Mouse (Mus musculus): ENCODE results near the gene Grip2.

The Grip2 gene

DNA sequence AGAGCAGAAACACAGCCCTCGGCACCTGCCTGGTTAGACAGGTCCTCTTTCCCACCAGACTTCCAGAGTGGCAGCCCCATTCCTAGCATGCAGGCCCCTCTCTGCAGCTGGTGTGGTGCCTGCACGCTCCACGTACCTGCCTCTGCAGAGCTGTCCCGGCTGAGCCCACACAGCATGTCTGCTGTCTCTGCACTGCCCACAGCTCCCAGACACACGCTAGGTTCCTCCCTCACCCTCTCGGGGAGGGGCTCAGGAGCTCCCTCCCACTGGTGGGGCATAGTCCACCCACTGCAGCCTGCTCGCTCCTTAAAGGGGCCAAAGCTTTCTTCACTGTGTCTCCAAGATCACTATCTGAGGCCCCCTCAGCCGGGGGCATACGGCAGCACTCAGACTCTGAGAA is 31.0 kb downstream of the Grip2 start:
- DNase-seq (ENCODE audit: low read depth) = no peak

DNA sequence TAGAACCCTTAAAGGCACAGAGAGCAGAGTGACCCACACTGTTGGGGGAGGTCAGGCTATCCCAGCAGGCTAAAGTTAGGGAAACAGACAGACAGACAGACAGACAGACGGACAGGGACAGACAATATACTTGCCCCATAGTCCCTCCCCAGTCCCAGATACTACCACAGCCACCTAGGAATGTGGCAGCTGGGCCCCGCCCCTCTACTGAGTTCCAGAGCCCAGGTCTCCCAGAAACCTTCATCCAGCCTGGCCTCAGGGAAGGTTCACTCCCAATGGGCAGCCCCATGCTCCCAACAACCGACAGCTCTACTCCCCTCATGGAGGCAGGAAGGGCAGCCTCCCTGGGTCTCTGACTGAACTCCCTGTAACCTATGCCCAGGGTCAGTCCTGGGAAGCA is 31.4 kb downstream of the Grip2 start:
- DNase-seq (ENCODE audit: low read depth) = no peak

DNA sequence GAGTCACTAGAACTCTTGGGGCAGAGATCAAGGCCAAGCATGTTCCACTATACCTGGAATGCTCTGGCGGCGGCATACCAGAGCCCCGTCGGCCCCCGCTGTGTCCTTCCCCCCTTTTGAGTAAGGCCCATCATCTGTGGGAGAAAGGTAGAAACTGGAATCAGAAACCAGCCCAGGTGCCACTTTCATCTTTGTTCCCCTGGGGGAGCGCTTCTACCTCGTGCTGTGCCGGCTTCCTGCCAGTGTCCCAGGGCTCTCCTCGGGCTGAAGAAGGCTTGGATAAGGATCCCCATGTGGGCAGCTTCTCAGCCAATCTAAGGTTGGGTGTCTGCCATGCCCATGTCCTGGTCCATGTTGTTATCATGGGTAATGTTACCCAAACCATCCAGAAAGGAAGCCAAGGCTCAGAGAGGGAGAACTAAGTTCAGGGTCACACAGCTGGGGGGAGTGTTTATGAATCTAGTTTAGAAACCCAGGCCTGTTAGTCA is 38.7 kb downstream of the Grip2 start:
- no peak for DNase-seq (ENCODE audit: low read depth)

DNA sequence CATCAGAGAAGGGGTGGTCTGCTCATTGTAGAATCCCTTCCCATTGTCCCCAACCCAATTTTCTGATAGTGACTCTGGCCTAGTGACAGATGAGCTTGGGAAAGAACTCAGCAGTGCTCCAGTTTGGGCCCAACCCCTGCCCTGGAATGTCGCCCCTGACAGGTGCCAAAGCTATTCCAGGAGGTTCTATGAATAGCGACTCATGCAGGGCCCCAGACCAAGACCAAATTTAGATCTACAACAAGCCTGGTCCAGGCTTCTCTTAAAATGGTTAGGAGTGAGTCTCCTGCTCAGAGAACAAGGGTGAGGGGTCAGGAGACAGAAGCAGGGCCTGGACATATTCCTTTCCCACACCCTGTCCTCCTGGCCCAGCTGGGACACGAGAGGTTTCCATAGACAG is 42.0 kb downstream of the Grip2 start:
- DNase-seq (ENCODE audit: low read depth) = no peak

DNA sequence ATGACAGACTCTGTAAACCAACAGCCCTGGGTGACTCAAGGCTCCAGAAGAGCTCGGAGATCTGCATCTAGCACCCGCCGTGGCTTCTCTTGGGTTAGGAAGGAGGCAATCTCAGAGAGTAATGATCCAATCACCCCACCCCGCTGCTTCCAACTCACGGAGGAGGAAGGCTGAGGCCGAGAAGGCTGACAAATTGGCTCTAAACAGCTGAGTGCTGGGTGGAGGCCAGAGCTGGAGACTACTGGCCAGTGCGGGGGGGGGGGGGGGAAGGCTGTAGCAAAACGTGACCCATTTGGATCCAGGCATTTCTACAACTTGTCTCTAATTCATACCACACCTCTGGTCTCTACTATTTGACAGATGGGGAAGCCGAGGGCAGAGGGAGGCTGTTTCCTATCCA is 47.8 kb downstream of the Grip2 start:
- no peak for DNase-seq (ENCODE audit: low read depth)

DNA sequence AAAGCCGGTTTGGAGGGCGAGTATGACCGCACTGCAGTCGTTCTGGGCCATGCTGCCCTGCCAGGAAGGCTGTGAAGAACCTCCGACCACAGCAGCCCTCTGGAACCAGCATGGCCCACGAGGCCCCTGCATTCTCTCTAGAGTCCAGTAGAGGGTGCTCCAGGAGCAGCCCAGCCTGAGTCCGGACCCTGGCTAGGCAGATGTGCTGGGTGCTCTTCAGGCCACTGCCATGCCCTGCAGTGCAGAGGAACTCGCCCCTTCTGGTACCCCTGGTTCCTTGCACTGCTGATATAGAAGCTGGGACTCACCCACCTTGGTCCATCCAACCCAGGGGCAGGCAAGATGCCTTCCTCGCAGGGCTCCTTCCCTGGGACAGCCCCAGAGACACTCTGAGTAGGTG is 50.5 kb downstream of the Grip2 start:
- peak; percentile 64 for DNase-seq (ENCODE audit: low read depth)

DNA sequence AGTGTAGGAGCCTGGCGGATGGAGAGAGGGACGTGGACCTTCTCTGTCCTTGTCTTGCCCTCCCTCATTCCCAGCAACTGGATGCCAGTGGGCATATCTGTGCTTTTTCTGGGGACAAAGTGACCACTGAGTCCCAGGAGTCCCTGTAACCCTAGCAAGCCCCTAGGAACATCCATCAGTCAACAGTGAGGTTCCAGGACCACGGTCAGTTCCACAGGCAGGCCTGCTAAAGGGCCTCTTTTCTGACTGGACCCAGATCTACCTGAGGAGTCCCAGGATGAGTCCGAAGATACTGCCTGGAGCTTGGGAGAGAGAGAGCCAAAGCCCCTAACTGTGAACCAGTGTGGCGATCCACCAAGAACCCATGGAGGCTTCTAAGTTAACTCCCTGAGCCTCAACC is 53.1 kb downstream of the Grip2 start:
- no peak for DNase-seq (ENCODE audit: low read depth)

DNA sequence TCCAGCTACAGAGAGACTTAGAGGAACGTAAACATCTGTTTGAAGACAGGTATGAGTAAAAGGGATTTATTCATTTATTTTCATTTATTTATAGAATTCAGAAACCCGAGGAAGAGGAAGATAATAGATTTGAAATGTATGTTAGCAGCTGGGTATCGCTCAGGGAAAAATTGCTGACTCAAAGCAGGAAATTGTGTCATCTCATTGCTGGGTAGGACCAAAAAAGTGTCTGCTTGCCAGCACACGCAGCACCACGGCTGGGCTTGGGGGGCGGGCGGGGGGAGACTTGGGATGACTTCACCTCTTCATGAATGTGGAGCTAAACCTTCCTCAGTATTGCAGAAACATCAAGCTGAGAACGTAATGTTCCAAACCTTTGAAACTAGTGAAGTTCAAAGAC is 59.5 kb downstream of the Grip2 start:
- no peak for DNase-seq (ENCODE audit: low read depth)

DNA sequence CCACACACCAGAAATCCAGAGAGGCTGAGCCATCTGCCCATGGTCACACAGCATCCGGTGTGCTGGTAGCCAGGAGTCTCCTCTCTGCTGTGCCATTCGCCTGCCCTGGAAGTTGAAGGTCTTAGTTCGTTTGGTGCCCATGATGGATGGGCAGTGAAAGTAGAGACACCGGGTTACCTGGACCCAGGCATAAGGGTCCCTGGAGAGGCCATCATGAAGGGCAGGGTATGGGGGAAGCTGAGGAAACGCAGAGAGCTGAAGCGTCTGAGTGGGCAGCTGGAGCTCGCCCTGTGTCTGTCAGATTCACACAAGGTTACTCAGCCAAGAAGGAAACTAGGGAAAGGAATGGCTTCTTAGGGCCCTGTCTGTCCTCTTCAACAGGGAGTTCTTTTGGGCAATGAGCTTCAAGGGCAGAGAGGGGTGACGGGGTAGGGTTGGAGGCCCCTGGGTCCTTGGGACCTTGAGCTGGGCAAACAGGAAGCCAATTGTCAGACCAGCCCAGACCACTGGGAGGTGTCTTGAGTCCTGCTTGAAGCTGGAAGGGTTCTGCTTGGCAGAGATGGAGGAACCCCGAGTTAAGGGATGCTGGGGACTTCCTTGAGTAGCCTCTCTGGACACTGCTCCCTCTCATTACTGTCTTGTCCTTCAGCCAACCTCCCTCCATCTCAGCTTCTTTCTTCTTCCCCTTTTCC is 64.9 kb downstream of the Grip2 start:
- DNase-seq (ENCODE audit: low read depth) = no peak

DNA sequence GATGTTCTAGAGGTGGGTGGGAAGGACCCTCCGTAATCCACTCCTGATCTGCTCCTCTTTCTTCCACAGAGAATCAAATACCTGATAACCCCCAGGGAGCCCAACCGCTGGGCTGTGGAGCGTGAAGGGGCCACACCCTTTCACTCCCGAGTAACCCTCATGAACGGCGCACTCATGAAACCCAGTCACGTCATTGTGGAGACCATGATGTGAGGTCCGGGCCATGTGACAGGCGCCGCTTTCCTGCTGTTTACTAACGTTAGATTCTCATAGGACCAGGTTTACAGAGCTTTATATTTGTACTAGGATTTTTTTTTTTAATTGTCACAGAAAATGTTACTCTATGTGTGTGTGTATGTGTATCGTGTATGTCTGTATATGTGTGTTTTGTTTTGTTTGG is 72.2 kb downstream of the Grip2 start:
- no peak for DNase-seq (ENCODE audit: low read depth)

DNA sequence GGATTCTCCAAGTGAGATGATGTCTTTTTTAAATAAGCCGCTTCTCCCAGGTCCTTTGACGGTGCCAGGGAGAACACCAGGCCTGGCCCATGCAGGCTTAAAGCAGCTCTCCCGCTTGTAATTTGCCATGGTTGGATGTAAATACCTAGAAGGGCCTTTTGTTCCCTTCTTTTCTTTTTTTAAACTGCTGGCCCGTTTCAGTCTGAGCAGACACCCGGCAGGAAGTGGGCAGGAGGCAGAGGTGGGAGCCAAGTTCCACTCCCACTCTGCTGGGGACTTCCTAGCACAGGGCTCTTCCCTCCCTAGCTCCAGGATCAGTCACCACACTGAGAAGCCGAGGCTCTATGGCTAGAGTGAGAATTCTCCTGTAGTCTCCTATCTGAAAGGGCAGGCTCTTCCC is 73.0 kb downstream of the Grip2 start:
- DNase-seq (ENCODE audit: low read depth) = no peak

DNA sequence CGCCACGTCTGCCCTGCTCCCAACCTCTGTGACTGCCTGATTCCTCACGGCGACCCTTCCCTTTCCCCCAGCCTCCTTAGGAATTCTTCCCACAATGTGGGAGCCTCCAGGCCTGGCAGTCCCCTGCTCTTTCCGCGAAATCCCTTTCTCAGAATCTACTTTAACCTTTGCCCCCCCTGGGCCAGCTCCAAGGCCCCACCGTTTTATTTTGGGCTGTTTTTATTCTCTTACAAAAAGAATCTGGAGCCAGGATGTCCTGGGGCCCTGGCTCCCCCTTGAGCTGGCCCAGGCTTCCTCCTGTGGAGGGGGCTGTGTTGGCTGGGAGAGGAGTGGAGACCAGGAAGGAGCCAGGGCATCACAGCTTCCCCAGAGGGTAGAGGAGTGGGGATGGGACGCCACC is 74.2 kb downstream of the Grip2 start:
- no peak for DNase-seq (ENCODE audit: low read depth)

DNA sequence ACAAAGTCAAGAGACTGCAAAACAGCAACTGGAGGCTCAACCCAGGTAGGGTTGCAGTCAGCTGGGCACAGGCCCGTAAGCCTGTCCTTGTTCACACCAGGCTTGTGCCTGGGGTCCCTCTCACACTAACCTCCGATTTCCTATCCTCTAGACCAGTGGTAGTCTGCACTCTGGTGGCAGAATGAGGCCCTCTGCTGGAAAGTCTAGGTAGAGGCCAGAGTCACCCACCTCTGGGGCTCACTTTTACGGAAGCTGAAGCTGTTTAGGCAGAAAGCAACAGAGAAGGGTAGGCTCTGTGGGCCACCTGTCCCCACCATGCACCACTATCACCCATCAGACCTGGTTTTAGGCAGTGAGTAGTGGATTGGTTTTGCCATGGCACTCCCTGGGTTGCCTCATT is 76.1 kb downstream of the Grip2 start:
- no peak for DNase-seq (ENCODE audit: low read depth)

DNA sequence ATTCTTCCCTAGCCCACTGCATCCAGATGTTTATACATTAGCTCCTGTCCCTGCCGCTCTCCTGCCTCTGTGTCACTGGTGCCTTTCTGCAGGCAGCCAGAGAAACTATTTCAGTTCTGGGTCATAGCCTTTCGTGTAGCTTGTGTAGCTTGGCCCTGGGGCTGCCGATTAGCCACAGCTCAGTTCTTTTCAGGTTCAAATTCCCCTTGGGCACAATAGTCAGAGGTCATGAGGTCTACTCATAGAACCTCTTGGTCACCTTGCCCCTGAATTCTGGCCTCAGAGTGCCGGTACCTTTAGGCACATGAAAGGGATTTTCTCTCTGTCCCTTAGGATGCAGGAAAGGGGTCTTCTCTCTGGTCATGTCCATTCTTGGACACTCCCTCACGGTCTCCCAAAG is 80.3 kb downstream of the Grip2 start:
- DNase-seq (ENCODE audit: low read depth) = no peak

DNA sequence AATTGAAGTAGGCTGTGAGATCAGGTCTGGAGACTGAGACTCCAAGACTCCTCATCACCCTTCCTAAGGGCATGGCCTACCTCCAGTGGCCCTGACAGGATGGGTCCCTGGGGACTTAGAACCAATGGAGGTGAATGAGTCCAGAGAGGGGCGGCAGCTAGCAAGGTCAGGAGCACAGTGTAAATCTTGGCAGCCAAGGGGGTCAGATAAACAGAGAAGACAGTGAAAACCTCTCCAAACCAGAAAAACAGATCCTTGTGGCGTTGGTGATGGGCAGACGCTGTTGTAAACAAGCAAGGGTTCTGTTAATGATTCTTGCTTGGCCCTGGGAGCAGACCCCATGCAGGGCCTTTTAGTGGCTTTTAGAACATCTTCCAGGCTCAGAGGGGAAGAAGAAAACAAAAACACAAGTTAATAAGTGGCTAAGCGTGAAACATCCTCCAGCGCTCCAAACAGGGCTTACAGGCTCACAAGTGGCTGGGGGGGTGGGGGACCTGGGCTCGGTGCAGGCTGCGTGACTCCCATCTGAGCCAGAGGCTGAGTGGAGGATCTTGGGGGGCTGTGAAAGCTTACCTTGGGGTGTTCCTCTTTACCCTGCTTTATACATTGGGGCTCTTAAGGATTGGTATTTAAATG is 81.0 kb downstream of the Grip2 start:
- no peak for DNase-seq (ENCODE audit: low read depth)

DNA sequence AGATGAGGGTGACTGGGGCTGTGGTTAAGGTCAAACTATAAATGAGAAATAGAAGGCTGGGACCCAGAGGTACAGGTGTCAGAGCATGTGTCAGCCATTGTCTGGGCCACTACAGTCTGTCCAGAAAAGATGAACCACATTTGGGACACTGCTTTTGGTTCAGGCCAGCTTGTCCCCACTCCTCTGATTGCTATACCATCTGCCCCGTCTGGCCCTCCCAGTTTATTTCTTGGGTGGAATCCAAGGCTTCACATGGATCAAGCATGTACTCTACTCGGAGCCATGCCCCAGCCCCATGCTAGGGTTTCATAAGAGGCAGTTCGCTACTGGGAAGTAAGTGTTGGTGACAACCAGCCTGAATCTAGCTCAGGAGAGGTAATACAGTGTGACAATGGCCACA is 81.8 kb downstream of the Grip2 start:
- DNase-seq (ENCODE audit: low read depth) = no peak

DNA sequence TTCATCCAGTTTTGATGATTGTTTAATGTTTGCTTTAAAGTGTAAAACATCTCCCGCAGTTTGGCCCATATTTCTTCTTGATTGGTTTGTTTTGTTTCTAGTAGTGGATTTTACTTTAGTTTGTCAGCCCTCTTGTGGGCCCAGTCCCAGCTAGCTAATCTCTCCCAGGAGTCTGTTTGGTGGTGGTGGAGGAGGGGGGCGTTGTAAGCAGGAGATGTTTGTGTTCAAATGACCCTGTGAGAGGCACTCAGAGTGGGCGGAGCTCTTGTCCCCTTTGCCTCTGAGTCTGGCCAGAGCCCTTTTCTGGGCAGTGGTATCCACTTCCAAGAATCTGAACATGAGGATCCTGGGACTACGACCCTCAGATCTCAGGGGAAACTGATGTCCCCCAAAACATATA is 83.2 kb downstream of the Grip2 start:
- DNase-seq (ENCODE audit: low read depth) = no peak

DNA sequence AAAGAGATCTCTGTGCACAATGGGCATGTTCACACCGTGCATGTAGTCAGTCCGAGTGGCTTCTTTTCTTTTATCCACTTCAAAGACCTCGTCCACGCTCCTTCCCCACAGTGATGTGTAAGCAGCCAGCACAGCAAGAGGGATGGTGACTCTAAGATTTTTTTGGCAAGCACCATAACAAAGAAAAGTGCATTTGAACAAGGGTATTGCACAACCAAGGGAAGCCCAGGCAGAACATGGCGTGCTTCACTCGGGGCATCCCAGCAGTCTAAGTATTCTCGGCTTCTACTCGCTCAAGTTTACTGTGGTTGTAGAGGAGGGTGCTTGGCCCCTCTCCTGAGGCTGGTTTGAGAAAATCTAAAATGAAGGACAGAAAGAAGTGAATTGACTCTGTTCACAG is 84.1 kb downstream of the Grip2 start:
- DNase-seq (ENCODE audit: low read depth) = no peak

DNA sequence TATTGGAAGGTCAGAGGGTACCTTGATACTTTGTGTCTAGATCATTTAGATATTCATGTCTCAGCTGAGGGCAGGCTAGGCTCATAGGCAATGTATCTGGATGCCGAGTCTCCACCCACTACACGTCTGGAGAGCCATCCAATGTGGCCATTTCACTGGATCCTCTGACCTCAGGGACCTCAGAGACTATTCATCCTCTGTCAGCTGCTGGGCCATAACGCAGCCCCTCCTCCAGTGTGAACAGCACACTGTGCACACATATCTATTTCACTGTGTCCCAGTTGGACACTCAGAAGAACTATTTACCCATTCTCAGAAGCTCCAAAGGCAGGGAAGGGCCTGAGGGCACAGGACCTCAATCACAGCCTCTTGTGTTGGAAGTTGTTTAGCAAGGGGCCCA is 84.6 kb downstream of the Grip2 start:
- no peak for DNase-seq (ENCODE audit: low read depth)

DNA sequence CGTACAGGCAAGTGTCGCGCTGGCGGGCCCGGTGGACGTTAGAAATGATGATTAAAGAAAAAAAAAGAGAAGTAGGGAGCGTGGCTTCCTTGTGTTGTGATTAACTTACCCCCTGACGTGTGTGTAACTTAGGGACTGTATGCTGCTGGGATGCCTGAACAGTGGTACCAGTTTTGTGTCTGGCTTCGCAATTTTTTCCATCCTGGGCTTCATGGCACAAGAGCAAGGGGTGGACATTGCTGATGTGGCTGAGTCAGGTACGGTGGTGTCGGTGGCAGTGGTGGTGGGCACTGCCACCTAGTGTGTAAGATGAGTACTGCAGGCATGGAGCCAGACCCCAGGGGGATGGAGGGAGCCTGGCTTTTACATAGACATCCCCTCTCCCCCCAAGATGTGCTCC is 86.0 kb downstream of the Grip2 start:
- DNase-seq (ENCODE audit: low read depth) = peak; percentile 76

DNA sequence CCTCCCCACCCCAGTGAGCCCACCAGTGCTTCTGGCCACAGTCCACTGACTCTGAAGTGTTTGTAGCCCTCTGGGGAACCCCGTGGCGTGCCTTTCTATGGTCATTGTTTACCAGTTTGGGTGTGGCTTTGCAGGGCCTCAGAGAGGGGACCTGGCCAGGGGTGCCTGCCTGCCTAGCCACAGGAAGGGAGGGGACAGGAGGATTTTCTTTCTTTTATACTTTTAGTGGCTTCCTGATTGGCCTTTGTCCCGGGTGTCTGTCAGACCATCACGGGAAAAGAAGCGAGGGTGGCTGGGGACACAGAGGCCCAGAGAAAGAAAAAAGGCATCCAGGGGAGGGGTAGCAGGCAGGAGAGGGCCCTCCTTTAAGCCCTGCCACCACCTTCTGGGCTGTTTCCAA is 89.0 kb downstream of the Grip2 start:
- DNase-seq (ENCODE audit: low read depth) = no peak

DNA sequence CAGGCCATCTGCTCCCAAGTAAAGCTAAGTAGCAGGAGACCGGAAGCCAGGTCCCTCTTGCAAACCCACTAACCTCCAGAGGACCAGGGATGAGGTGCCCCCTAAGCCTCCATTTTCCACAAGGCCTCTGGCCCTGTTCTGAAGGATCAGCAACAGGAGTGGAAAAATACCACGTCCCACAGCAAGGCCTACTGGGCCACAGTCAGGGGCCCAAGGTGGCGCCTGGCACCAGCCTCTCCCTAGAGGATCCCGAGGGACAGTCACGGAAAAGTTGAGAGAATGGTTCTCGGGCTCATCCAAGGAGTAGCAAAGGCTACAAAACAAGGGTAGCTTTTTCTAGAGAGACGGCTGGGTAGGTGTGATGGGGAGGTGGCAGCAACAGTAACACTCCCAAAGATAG is 89.6 kb downstream of the Grip2 start:
- no peak for DNase-seq (ENCODE audit: low read depth)

DNA sequence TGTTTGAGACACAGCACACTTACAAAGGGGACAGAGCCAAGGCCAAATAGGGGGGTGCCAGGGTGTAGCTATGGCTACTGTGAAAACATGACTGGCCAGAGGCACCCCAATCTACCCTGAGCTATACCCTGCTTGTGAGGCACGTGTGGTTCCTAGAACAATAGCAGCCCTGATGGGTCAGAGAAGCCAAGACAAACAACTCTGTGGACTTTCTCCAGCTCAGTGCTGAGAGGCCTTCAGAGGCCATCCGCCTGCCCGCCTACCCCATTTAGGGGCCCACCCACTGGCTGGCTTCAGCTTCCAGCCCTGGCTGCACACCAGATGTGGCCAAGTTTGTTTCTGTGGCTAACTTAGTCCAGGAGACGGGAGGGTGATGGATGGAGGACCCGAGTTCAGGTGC is 90.6 kb downstream of the Grip2 start:
- no peak for DNase-seq (ENCODE audit: low read depth)

DNA sequence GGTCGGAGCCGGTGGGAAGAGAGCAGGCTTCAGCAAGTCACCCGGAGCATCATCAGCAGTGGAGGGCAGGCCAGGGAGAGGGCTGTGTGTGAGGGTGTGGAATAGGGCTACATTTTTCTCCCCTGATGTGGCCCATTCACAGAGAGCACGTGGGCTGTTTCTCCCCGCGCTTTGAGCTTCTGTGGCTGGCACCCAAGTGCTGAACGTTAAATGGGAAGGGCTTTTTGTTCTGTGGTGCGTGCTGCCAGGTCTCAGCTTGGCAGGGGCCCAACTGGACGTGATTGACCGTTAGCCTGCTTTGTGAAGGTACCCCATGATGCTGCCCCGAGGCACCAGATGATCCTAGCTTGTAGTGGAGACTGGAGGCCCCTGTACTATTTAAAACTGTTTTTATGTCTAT is 94.9 kb downstream of the Grip2 start:
- DNase-seq (ENCODE audit: low read depth) = no peak
